Mouse (Mus musculus): ENCODE data around the gene Cab39l. TPM values are rescaled to one million over a fixed set of nuclear protein-coding genes. Genes with fewer than 3 reads are reported as not detected.

Gene Cab39l
- polyA plus RNA-seq, 1 experiment = 5.2 TPM

- DNase-seq (ENCODE audit: low read depth in 1 of 2, low spot score in 2 of 2) = no peak
- H3K36me3 ChIP-seq (ENCODE audit: control insufficient read depth, insufficient read depth, low read length) = peaks cover 19% of the 10 kb centered on the region
- no peak overlapping the region for H3K27ac ChIP-seq (ENCODE audit: insufficient read depth, low read length)
- no peak overlapping the region for H3K4me3 ChIP-seq (ENCODE audit: extremely low read depth, insufficient read depth, insufficient read length)
- WGBS = 88% methylated on average over 8 of the region's 8 CpGs
- no peak for TF ChIP-seq CTCF (IDR thresholded peaks at IDR 0.05; ENCODE audit: extremely low read depth, insufficient read depth, insufficient read length, insufficient replicate concordance)
- no peak for TF ChIP-seq POLR2A (IDR thresholded peaks at IDR 0.05; ENCODE audit: low read depth, low read length)
- no peaks in the 10 kb centered on the region for H3K27me3 ChIP-seq (ENCODE audit: control insufficient read depth, insufficient read depth, low read length)
- H3K4me1 ChIP-seq (ENCODE audit: control insufficient read depth, insufficient read depth, insufficient read length) = peaks cover 2% of the 10 kb centered on the region; the same call in 1 of the 2 replicates
These were observed 151.1 kb downstream of the Cab39l start for GRCm38 (mm10) chr14:59591901-59592300.

- H3K27me3 ChIP-seq (ENCODE audit: control insufficient read depth, insufficient read depth, low read length) = no peaks in the 10 kb centered on the region
- peaks cover 7% of the 10 kb centered on the region; the same call in 1 of the 2 replicates for H3K4me1 ChIP-seq (ENCODE audit: control insufficient read depth, insufficient read depth, insufficient read length)
- DNase-seq (ENCODE audit: low read depth in 1 of 2, low spot score in 2 of 2) = no peak
- H3K36me3 ChIP-seq (ENCODE audit: control insufficient read depth, insufficient read depth, low read length) = peaks cover 19% of the 10 kb centered on the region
- no peak for TF ChIP-seq POLR2A (IDR thresholded peaks at IDR 0.05; ENCODE audit: low read depth, low read length)
- TF ChIP-seq CTCF (IDR thresholded peaks at IDR 0.05; ENCODE audit: extremely low read depth, insufficient read depth, insufficient read length, insufficient replicate concordance) = no peak
- WGBS = 95% methylated on average over 3 of the region's 3 CpGs
- H3K4me3 ChIP-seq (ENCODE audit: extremely low read depth, insufficient read depth, insufficient read length) = no peak overlapping the region
- H3K27ac ChIP-seq (ENCODE audit: insufficient read depth, low read length) = no peak overlapping the region
These were observed 151.8 kb downstream of the Cab39l start for GRCm38 (mm10) chr14:59592593-59592992.

- no peak overlapping the region for H3K4me3 ChIP-seq (ENCODE audit: extremely low read depth, insufficient read depth, insufficient read length)
- peaks cover 7% of the 10 kb centered on the region; the same call in 1 of the 2 replicates for H3K4me1 ChIP-seq (ENCODE audit: control insufficient read depth, insufficient read depth, insufficient read length)
- WGBS = 90% methylated on average over 3 of the region's 3 CpGs
- TF ChIP-seq POLR2A (IDR thresholded peaks at IDR 0.05; ENCODE audit: low read depth, low read length) = no peak
- TF ChIP-seq CTCF (IDR thresholded peaks at IDR 0.05; ENCODE audit: extremely low read depth, insufficient read depth, insufficient read length, insufficient replicate concordance) = no peak
- H3K36me3 ChIP-seq (ENCODE audit: control insufficient read depth, insufficient read depth, low read length) = peaks cover 5% of the 10 kb centered on the region
- no peaks in the 10 kb centered on the region for H3K27me3 ChIP-seq (ENCODE audit: control insufficient read depth, insufficient read depth, low read length)
- no peak for DNase-seq (ENCODE audit: low read depth in 1 of 2, low spot score in 2 of 2)
- H3K27ac ChIP-seq (ENCODE audit: insufficient read depth, low read length) = no peak overlapping the region
These were observed 154.2 kb downstream of the Cab39l start for GRCm38 (mm10) chr14:59594988-59595387.

GRCm38 (mm10) chr14:59597398-59598259, 156.9 kb downstream of the Cab39l start, which contains the start of gene Cdadc1:
Gene Cdadc1 (minus strand): TSS chr14:59597959.
- peak; percentile 44 for TF ChIP-seq POLR2A (IDR thresholded peaks at IDR 0.05; ENCODE audit: low read depth, low read length)
- no peak for TF ChIP-seq CTCF (IDR thresholded peaks at IDR 0.05; ENCODE audit: extremely low read depth, insufficient read depth, insufficient read length, insufficient replicate concordance)
- peak within 1 kb of the TSS; percentile 97 for H3K4me3 ChIP-seq (ENCODE audit: extremely low read depth, insufficient read depth, insufficient read length)
- H3K27ac ChIP-seq (ENCODE audit: insufficient read depth, low read length) = peak within 1 kb of the TSS; percentile 80
- peaks cover 7% of the 10 kb centered on the region; the same call in 1 of the 2 replicates for H3K4me1 ChIP-seq (ENCODE audit: control insufficient read depth, insufficient read depth, insufficient read length)
- H3K36me3 ChIP-seq (ENCODE audit: control insufficient read depth, insufficient read depth, low read length) = no peaks in the 10 kb centered on the region
- WGBS = under 1% methylated on average over 47 of the region's 48 CpGs
- peak; percentile 84 to 91 for DNase-seq (ENCODE audit: low read depth in 1 of 2, low spot score in 2 of 2)
- H3K27me3 ChIP-seq (ENCODE audit: control insufficient read depth, insufficient read depth, low read length) = peaks cover 2% of the 10 kb centered on the region; the same call in 1 of the 2 replicates

GRCm38 (mm10) chr14:59598260-59598627, 157.5 kb downstream of the Cab39l start:
- 2% methylated on average over 8 of the region's 8 CpGs for WGBS

GRCm38 (mm10) chr14:59604002-59604645, 163.4 kb downstream of the Cab39l start:
- Histone ChIP-seq H3K27ac (ENCODE audit: insufficient read depth, low read length) (no peak overlapping the region), H3K4me3 (ENCODE audit: extremely low read depth, insufficient read depth, insufficient read length) (no peak overlapping the region), H3K27me3 (ENCODE audit: control insufficient read depth, insufficient read depth, low read length) (peaks cover 2% of the 10 kb centered on the region; the same call in 1 of the 2 replicates), H3K36me3 (ENCODE audit: control insufficient read depth, insufficient read depth, low read length) (no peaks in the 10 kb centered on the region), H3K4me1 (ENCODE audit: control insufficient read depth, insufficient read depth, insufficient read length) (no peaks in the 10 kb centered on the region)
- DNase-seq (ENCODE audit: low read depth in 1 of 2, low spot score in 2 of 2) = no peak
- TF ChIP-seq POLR2A (IDR thresholded peaks at IDR 0.05; ENCODE audit: low read depth, low read length) = no peak
- WGBS = 64% methylated on average over 5 of the region's 5 CpGs

More at GRCm38 (mm10) chr14:59598260-59598627, 157.5 kb downstream of the Cab39l start:
- no peak for DNase-seq (ENCODE audit: low read depth in 1 of 2, low spot score in 2 of 2)
- H3K36me3 ChIP-seq (ENCODE audit: control insufficient read depth, insufficient read depth, low read length) = no peaks in the 10 kb centered on the region
- H3K27me3 ChIP-seq (ENCODE audit: control insufficient read depth, insufficient read depth, low read length) = peaks cover 2% of the 10 kb centered on the region; the same call in 1 of the 2 replicates
- TF ChIP-seq CTCF (IDR thresholded peaks at IDR 0.05; ENCODE audit: extremely low read depth, insufficient read depth, insufficient read length, insufficient replicate concordance) = no peak
- TF ChIP-seq POLR2A (IDR thresholded peaks at IDR 0.05; ENCODE audit: low read depth, low read length) = no peak
- peak overlapping the region; percentile 80; the same call in 1 of the 2 replicates for H3K27ac ChIP-seq (ENCODE audit: insufficient read depth, low read length)
- peak overlapping the region; percentile 97 for H3K4me3 ChIP-seq (ENCODE audit: extremely low read depth, insufficient read depth, insufficient read length)
- peaks cover 7% of the 10 kb centered on the region; the same call in 1 of the 2 replicates for H3K4me1 ChIP-seq (ENCODE audit: control insufficient read depth, insufficient read depth, insufficient read length)
